Mouse (Mus musculus) ES-Bruce4 (cell line): ENCODE measurements around the gene Zfp786. TPM values are rescaled to one million over a fixed set of nuclear protein-coding genes. Genes with fewer than 3 reads are reported as not detected.
A peak's percentile ranks its signal among the peaks of the same experiment; 100 is the strongest.
"Not testable (repeated sequence)": the region's sequence is repeated elsewhere in the genome, so short reads cannot be mapped to it uniquely, and the experiment has no call there.

Experiments used
- H3K27ac ChIP-seq: 2 replicates; pipeline ENCODE4 v1.5.1; 2012; ENCODE audit warnings: low read length, inconsistent platforms; ENCODE audit not compliant: insufficient read depth
- H3K27me3 ChIP-seq: 2 replicates; pipeline ENCODE4 v1.6.1; 2012; ENCODE audit warnings: mild to moderate bottlenecking, low read length, inconsistent platforms; ENCODE audit not compliant: control insufficient read depth, poor library complexity, insufficient read depth, severe bottlenecking
- H3K36me3 ChIP-seq: 2 replicates; pipeline ENCODE4 v1.6.1; 2012; ENCODE audit warnings: inconsistent platforms, mild to moderate bottlenecking, low read length, moderate library complexity; ENCODE audit not compliant: control insufficient read depth, poor library complexity, insufficient read depth, severe bottlenecking
- H3K4me1 ChIP-seq: one replicate; pipeline ENCODE4 v1.8.1; 2011; ENCODE audit warnings: low read length; ENCODE audit not compliant: control insufficient read depth, insufficient read depth
- H3K4me3 ChIP-seq: 2 replicates; pipeline ENCODE4 v1.5.1; 2011; ENCODE audit warnings: low read depth, mild to moderate bottlenecking, low read length
- H3K9ac ChIP-seq: 2 replicates; pipeline ENCODE4 v1.6.1; 2012; ENCODE audit warnings: low read depth, mild to moderate bottlenecking, inconsistent platforms; ENCODE audit not compliant: poor library complexity, severe bottlenecking
- H3K9me3 ChIP-seq: replicated peaks from 2 replicates; pipeline ENCODE4 v1.6.1; 2012; ENCODE audit warnings: mild to moderate bottlenecking, low read length, inconsistent platforms; ENCODE audit not compliant: control insufficient read depth, poor library complexity, insufficient read depth, severe bottlenecking
- CTCF ChIP-seq: IDR thresholded peaks from one replicate; pipeline ENCODE4 v1.8.1; 2011; ENCODE audit warnings: low read depth, low read length
- EP300 ChIP-seq: IDR thresholded peaks from 2 replicates; pipeline ENCODE4 v1.6.1; 2011; ENCODE audit warnings: low read depth, low read length; ENCODE audit not compliant: insufficient read depth
- POLR2A ChIP-seq: IDR thresholded peaks from one replicate; pipeline ENCODE4 v1.8.1; 2011; ENCODE audit warnings: low read length; ENCODE audit not compliant: insufficient read depth
- polyA plus RNA-seq: library from polyadenylated mRNA; stranded (reverse); fragments of >200 nt; gene quantifications from 2 replicates; pipeline ENCODE4 v1.2.4, GENCODE M21; 2011; ENCODE audit warnings: low read depth; ENCODE audit not compliant: missing spikeins, insufficient read depth, insufficient read length

Zfp786 gene
- polyA plus RNA-seq, 1 experiment = 0.67 TPM

DNA sequence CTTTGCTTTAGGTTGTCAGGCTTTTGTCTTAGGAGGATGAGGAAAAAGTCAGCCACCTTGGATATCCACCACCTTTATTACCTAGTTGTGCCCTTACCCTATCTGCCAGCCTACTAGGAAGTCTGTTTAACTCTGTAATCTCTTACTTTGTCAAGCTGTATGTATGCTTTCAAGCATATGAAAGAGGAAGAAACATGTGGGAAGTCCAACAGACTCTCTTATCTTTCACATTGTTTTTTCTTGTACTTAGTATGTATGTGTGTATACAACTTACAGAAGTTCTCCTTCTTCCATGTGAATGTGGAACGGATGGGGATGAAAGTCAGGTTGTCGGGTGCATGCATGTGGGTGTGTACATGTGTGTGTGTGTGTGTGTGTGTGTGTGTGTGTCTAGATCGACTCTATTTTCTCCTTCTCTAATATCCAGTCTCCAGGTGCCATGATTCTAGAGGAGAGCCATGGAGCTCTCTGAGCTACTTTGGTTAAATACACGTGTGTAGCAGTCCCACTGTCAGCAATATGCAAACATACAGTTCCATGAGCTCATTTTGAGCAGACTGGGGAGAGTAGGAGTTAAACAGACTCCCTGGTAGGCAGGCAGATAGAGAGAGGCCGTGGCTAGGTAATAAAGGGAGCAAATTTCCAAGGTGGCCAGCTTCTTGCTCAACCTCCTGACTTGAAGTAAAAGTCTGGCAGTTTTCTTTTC is 45.8 kb downstream of the Zfp786 start:
- Histone ChIP-seq H3K9ac (no peak overlapping the region), H3K27me3 (no peaks in the 10 kb centered on the region), H3K4me1 (no peaks in the 10 kb centered on the region), H3K4me3 (no peak overlapping the region), H3K27ac (no peak overlapping the region), H3K36me3 (no peaks in the 10 kb centered on the region), H3K9me3 (no peaks in the 10 kb centered on the region)
- TF ChIP-seq POLR2A (no peak), CTCF (no peak), EP300 (no peak)

DNA sequence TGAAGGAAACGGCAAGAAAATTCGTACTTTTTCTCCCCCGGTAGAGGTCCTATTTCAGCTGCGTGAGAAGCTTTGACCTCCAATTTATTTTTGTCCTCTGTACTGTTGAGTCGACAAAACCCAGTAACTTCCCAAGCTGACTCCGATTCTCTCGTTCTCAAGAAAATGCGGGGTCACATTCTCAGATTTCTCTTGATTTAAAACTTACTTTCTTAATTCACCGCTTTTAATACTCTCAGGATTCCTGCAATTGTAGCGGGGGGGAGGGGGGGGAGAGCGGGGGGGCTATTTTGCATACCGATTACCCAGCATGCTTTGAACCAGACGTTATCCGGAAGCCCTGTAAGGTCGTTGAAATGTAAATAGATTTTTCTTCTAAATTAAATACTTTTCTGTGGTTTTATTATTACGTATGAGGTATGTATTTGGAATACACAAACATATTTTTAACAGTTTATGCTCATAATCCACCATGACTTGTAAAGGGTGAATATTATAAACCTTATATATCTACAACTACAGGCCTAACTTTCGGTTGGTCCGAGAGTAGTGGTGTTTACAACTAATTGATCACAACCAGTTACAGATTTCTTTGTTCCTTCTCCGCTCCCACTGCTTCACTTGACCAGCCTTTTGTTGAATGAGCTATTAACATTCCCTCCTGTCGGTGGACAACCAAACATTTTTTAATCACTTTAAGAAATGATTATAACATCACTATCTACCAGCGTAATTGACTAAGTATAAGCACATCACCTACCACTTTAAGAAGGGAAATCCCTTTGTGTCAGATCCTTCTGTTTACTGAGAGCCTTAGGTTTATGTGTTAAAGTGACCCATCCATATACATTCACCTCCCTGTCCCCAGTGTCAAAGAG is 49.3 kb downstream of the Zfp786 start:
- Histone ChIP-seq H3K9me3 (no peaks in the 10 kb centered on the region), H3K9ac (peak overlapping the region; percentile 91), H3K27me3 (no peaks in the 10 kb centered on the region), H3K4me1 (no peaks in the 10 kb centered on the region), H3K36me3 (no peaks in the 10 kb centered on the region), H3K4me3 (0 out of 2 replicates have a peak overlapping the region, but pooled peaks have one; percentile 40), H3K27ac (peak overlapping the region; percentile 52; the same call in 1 of the 2 replicates)
- TF ChIP-seq POLR2A (no peak), CTCF (no peak), EP300 (no peak)

DNA sequence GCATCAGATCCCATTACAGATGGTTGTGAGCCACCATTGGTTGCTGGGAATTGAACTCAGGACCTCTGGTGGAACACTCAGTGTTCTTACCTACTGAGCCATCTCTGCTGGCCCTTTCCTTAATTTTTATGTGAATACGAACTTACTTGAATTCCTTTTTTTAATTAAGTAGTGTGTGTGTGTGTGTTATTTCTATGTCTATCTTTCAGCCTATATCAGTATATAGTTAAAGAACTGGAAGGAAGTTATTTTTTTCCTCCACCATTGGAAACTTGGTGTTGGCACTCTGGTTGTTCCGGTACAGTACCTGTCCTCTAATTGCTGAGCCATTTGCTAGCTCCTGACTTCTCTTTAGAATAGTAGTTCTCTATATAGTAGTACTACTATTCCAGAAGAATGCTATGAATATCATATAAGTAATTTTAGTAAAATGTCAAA is 50.1 kb downstream of the Zfp786 start:
- Histone ChIP-seq H3K9me3 (no peaks in the 10 kb centered on the region), H3K27ac (no peak overlapping the region), H3K9ac (peak overlapping the region; percentile 91), H3K27me3 (no peaks in the 10 kb centered on the region), H3K36me3 (no peaks in the 10 kb centered on the region), H3K4me1 (no peaks in the 10 kb centered on the region), H3K4me3 (0 out of 2 replicates have a peak overlapping the region, but pooled peaks have one; percentile 40)
- TF ChIP-seq CTCF = no peak
- no peak for TF ChIP-seq EP300
- TF ChIP-seq POLR2A = no peak

DNA sequence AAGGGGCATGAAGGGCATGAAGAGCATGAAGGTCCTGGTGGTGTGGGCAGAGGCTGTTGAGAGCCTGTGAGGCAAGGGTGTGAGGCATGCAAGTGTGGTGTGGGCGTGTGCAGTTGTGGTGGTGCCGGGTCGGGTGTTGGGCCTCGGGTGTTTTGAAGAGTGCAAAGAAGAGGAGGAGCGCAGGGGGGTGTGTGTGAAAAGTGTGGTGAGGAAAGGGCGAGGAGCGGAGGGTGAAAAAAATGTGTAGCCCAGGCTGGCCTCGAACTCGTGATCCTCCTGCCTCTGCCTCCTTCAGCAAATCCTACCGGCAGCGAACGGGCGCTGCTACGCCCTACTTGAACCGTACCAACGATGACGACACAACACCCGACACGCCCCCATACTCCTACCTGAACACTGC is 58.9 kb downstream of the Zfp786 start:
- H3K4me1 ChIP-seq, H3K9ac ChIP-seq, H3K4me3 ChIP-seq, H3K36me3 ChIP-seq, H3K9me3 ChIP-seq, H3K27me3 ChIP-seq, H3K27ac ChIP-seq: not testable (repeated sequence)

DNA sequence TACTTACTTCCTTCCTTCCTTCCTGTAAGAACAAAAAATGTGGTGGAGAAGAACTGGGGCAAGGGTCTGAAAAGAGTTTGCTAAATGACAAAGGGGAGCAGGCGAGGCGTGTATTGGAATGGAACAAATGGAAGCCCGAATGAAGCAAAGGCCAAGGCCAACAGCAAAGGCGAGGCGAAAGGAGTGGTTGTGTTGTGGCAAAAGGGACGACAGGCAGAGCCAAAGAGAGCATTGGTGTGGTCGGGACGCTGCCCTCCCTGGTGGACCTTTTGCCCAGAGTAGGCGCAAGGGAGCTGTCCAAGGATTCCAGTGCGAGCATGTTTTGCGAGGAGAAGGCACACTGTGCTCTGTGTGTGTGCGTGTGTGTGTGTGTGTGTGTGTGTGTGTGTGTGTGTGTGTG is 59.6 kb downstream of the Zfp786 start:
- H3K27ac ChIP-seq, H3K9me3 ChIP-seq, H3K4me1 ChIP-seq, H3K36me3 ChIP-seq, H3K4me3 ChIP-seq, H3K9ac ChIP-seq, H3K27me3 ChIP-seq: not testable (repeated sequence)

DNA sequence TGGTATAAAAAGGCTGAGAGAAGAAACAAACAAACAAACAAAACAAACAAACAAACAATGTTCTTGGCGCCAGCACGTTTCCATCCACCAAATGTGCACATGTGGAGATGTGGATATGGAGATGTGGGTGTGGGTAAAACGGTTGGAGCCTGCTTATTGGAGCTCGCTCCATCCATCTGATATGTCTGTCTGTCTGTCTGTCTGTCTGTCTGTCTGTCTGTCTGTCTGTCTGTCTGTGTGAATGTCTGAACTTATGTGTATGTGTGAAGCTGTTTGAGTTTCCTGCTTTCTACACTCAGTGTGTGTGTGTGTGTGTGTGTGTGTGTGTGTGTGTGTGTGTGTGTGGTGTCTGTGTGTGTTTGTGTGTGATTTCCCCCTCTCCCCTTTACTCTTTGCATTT is 60.8 kb downstream of the Zfp786 start:
- H3K36me3 ChIP-seq, H3K4me1 ChIP-seq, H3K27me3 ChIP-seq, H3K9ac ChIP-seq, H3K9me3 ChIP-seq, H3K4me3 ChIP-seq, H3K27ac ChIP-seq: not testable (repeated sequence)

Other genes with a start within 250 kb of the Zfp786 start
- 186 and 194 TPM in 2 replicates for gene Ezh2, start 235.5 kb downstream of the Zfp786 start, polyA plus RNA-seq
- gene Pdia4, start 17.4 kb downstream of the Zfp786 start, polyA plus RNA-seq = 186 and 208 TPM in 2 replicates
- gene Zfp398, start 4.8 kb upstream of the Zfp786 start, polyA plus RNA-seq = 3.0 and 3.3 TPM in 2 replicates
- gene Zfp282, start 46.3 kb upstream of the Zfp786 start, polyA plus RNA-seq = 2.7 and 3.3 TPM in 2 replicates
- gene Zfp212, start 89.6 kb upstream of the Zfp786 start, polyA plus RNA-seq = 8.8 and 9.5 TPM in 2 replicates
- 4.5 and 4.7 TPM in 2 replicates for gene Zfp956, start 122.5 kb upstream of the Zfp786 start, polyA plus RNA-seq
- gene Zfp777, start 218.0 kb upstream of the Zfp786 start, polyA plus RNA-seq = 22.6 and 23.3 TPM in 2 replicates